Mouse (Mus musculus) natural killer cell, adult 2 months (primary cell): ENCODE results near the gene Arl3.

Source experiments
- DNase-seq, 2 experiments: peaks; one replicate each; pipeline ENCODE4 v3.0.0; 2022; ENCODE audit warnings: low spot score in 2 of 2

Gene Arl3

DNA sequence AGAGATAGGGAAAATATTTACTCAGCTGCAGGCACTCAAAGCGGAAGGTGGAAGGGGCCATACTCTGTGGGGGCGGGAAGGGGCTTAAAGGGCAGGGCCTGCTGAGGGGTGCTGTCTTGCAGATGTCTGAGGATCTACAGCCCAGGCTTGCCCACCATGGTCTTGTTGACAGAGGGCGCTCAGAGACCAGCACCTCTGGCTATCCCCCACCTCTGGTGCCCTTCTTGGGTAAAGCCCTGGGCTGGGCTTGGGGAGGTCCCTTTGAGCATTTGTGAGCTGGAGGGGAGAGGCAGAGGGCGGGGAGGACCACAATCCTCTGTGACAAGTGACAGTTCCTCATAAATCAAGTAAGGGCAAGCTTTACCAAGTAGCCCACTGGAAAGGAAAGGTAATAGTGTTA lies 39.9 kb downstream of the Arl3 start:
- no peak for DNase-seq

DNA sequence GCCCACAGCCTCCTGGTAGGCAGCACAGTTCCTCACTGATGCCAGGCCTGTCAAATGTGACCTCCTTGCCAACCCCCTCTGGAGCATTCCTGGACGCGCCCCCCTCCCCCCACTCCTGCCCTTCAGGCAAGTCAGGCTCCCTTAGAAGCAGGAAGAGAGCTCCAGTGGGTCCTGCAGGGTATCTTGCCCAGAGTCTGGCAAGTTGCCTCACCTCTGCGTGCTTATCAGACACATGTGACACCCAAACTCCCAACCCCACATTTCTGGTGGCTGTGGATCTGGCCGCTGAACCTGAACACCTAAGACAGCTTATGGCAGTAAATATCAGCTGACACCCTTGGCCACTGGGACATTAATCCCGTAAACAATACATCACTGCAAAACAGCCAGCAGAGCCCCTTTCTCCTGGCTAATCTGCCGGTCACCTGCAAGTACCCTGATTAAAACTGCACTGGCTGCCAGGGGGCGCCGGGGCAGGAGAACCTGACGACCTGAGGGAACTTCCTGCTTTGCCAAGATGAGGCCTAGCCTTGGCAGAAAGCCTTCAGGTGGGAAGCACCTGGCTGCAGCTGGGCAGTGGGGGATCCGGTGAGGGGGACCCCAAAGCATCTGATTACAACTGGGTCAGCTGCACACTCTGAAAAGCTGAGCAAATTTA lies 40.8 kb downstream of the Arl3 start:
- no peak for DNase-seq

DNA sequence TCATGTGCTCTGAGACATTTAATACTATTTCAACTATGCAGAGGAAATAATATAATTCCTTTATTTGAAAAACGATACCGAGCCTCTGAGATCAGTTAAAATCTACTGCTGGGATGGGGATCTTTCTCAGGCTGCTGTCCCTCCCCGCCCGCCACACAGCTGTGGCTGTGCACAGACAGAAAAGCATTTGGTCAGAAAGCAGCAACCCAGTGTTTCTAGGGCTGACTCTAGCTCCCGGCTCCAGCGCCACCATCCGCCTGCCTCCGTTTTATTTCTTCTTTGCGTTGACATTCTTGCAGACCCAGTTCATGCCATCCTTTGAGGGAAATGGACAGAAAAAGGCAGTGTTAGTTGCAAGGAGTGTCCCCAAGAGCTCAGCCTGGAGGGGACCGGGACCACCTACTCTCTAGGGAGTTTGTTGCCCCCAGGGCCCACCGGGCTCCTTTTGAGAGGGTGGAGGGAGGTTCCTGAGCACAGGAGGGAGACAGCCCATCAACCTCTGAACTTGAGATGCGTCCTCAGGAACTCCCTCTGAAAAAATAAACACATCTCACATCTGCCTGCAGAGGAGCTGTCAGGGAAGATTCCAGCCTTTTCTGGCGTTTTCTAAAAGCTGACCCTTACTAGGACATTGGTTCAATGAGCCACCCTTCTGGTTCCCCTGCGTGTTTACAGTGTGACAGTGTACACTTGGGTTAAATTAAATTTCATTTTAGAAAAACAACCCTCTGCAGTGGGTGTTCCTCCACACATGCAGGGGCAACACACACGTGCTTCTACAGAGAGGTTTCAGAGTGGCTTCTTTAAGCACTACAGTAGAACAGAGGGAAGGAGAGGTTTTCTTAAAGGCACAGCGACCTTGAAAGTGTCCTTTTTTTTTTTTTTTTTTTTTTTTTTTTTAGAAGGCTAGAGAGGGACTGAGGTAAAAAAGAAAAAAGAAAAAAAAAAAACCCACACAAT lies 41.6 kb downstream of the Arl3 start:
- no peak for DNase-seq

DNA sequence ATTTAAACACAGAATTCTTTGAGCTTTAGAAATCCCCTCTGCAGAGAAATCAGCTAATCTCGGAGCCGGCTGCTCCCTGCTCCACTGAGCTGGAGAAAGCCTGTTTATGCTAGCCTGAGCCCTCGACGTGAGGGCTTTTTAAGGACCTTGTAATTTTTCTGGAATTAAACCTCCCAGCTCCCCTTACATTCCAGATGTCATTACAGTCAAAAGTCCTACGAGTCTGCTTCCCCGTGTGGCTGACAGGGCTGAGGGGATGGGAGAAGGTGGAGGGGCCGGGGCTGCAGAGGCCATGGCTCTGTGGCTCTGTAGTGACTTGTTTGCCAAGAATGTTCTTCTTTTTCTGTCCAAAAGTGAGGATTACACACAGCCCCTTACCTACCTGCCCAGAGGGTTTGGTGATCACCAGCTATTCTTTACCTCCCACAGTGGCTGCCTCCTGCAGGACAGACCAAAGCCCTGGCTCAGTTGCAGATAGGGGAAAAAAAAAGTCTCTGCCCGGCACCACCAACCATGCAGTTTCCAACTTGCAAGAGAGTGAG lies 42.5 kb downstream of the Arl3 start:
- DNase-seq, result no peak

DNA sequence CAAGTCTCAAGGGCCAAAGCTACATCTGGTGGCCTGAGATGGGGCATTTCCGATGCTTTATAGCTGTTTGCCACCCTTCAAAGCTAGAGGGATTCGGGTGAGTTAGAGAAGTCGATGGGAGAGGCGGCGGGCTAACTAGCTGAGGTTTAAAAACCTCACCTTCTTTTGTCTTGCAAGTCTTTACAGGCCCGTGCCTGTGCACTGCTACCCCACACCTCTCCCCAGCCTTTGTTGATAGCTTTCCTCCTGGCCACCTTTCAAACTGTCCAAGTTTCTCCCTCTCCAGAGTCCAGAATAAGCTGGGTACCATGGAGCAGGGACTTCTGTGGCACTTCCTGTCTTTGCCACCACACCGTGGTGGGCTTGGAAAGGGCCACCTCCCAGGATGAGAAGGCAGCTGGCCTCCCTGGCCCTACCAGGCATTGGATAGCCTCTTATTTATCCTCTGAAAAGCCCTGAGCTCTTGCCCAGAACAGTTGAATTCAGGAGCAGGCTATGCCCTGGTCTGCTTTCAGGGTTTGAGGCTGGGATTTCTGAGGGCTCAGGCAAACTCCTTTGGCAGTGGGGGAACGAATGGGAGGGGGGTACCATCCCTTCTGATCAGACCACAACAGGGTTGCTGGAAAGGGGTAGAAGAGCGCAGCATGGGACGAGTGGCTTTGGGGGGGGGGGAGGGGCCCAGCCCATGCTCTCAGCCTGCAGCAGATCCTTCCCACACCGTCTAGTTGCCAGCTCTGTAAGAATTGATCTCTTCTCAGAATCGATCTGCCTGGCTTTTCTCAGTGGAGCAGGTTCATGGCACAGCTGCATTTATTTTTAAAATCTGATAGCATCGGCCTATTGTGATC lies 43.2 kb downstream of the Arl3 start:
- DNase-seq, result no peak

DNA sequence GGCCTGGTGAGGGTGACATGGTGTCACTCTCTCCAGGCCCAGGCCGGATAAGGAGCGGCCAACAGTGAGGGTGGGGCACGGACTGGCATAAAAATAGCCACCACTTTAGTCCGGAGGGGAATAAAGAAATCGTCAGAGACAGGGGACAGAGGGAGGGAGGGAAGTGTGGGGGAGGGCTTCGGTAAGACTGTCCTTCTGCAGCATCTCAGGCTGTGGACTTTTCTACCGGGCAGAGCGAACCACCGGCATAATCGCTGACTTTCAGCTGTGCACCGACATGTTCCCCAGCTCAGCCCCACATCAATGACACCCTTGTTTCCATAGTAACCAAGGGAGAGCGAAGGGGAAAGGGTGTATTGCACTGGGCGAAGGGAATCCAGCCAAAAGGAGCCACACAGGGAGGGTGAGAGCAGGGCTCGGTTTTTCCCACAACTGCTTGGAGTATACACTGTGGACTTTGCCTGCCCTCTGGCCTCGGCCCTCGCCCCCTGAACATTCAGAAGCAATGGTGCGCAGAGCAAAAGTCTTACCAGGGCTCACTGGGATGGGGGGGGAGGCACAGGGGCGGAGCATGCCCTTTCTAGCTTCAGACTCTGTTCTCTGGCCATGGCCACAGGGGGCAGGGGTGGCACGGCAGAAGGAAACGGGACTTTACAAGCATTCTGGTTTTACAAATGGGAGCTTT lies 44.3 kb downstream of the Arl3 start:
- DNase-seq, result peak; percentile 75 to 76

DNA sequence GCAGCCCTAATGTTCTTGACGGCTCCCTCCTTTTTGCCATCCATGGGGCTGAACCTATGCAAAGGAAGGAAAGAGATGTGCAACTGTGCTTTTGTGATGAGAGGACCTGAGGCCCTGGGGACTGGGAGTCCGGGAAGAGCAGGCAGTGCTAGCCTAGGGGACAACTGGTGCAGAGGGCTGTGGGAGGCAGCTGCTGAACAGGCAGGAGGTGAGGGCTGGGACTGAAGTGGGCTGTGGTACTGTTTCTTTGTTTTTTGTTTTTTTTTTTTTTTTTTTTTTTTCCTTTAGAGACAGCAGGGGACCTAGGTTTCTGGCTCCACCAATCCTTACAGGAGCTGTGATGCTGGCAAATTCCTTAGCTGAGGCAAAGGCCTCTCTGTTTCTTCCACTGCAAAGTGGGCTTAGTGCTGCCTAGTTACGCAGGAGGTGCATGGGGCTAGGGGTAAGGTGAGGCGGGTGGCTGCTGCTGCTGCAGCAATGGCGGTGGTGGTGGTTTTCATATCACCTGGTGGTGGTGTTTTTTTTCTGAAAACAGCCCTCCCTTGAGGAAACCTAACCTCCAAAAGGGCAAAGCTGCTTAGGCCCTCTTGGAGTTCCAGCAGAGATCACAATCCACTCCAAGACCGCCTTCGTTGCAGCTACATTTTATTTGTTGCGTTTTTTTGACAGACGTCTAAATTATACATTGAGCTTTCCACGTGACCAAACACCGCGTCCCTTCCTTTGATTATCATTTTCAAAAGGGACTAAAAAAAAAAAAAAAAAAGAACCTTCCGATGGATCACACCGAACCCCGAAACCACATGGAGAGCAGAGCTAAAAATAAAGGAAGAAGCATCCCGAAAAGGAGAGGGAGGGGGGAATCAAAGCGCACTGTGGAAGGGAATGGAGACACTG lies 45.1 kb downstream of the Arl3 start:
- DNase-seq, result no peak

DNA sequence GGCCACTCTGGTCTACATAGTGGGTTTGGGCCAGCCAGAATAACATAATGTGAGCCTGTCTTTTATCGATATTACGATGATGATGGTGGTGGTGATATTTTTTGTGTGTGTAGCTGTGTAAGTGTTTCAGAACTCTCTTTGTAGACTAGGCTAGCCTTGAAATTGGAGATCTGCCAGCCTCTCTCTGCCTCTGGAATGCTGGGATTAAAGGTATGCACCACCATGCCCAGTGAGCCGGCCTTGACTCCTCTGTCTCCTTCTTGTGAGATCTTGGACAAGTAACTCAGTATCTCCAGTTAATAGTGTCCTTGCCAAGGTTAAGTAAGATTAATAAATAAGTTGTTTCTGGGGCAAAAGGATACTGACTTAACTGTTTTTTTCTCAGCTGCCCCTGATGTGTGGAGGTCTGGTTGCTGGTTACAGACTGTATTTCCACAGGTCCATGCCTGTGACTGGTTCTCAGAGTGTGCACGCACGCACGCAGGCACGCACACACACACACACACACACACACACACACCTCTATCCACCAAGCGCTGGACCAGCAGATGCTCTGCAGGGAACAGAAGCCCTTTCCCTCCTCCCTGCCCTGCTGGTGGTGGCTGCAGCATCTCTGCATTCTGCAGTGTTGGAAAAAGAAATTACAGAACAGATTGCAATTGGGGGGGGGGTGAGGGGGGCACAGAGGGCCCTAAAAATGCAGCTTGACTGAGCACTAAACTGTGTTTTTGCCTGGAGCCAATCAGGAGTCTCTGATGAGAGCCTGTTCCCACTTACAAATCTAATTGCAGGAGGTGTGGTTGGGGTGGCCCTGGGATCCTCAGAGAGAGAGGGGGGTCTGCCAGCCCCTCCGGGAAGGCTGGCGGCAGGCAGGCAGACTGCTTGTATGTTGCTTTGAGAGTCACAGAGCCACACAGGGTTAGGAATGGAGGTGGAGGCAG lies 47.0 kb downstream of the Arl3 start:
- no peak for DNase-seq

DNA sequence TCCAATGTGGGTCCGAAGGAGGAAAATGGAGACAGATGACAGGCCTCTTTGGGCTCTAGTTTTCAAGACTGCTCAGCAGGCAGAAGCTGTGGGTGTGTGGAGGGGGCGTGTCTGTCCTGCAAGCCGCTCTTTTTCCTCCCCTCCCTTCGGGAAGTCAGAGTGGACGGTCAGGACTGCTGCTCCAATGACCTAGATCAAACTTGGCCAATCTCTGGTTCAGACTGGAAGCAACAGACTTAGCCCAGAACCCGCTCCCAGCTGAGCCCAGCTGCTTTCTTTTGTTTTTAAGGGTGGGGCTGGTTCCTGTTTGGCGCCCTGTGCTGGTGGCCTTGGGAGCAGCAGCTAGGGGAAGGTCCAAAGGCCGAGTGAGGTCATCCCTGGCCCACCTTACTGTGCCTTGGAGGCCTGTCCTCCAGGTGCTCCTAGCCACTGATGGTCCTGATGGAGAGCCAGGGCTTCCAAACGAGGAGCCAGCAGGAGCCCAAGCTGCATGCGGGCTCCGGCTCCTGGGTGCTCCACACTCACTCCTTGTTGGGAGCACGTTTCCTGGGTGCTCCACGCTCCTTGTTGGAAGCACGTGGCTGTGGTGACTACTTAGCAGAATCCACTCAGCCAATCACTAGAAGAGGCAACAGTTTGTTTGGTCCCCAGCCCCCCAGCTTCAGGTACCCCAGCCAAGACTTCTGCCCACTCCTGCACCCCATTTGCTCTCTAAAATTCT lies 48.2 kb downstream of the Arl3 start:
- no peak for DNase-seq

DNA sequence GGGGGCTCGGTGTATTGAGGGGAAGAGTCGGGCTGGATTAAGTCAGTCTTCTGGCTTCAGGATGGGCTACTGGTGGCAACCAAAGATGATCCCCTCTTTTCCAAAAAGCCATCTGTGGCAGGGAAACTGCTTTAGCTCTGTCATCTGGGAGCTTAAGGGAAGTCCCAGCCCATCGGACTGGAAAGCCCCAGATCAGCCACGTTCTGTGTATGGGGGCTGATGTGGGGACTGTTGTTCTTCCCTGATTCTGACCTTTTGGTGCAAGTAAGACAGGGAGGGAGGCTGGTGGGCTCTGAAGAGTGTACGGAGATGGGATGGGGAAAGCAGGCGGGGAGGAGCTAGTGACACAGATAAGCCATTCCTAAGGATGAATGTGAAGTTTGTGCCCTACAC lies 48.9 kb downstream of the Arl3 start:
- no peak for DNase-seq

DNA sequence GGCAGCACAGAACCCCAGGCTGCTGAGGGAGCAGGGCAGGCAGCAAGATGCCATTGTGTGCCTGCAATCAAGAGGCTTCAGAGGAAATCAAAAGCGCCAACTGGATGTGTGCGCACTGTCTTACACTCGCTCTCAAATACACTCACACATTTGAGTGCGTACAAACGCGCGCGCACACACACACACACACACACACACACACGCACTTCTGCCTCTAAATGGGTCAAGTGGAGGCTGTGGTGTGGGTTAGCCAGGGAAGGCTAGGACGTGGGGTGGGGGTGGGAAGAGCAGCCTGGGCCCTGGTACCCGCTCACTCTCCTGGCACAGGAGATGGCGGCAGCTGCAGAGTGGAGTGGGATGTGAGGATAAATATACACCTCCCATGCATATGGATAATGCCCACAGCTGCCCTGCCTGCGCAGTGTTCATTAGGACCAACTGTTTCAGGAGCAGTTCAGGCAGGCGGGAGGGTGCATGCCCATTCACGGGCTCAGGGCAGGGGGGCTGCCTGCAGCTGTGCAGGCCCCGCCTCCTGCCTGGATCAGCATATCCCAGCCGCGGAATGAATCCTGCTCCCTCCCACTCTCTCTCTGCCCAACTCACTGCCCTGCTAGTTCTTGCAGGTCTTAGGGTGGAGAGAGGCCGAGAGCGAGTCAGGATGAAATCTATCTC lies 49.4 kb downstream of the Arl3 start:
- no peak for DNase-seq

DNA sequence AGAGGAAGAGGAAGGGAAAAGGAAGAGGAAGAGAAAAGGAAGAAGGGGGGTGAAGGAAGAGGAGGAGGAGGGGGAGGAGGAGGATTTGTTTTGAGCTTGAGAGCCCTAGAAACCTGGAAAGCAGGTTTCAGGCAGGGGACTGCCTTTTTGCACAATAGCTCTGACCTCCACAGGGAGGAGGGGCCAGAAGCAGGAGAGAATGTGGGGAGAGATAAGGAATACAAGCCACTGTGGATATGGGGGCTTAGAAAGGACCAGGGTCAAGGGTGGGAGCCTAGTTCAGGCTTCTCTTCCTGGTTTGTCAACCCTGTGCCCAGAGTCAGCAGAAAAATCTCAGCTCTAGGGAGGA lies 49.9 kb downstream of the Arl3 start:
- no peak for DNase-seq

DNA sequence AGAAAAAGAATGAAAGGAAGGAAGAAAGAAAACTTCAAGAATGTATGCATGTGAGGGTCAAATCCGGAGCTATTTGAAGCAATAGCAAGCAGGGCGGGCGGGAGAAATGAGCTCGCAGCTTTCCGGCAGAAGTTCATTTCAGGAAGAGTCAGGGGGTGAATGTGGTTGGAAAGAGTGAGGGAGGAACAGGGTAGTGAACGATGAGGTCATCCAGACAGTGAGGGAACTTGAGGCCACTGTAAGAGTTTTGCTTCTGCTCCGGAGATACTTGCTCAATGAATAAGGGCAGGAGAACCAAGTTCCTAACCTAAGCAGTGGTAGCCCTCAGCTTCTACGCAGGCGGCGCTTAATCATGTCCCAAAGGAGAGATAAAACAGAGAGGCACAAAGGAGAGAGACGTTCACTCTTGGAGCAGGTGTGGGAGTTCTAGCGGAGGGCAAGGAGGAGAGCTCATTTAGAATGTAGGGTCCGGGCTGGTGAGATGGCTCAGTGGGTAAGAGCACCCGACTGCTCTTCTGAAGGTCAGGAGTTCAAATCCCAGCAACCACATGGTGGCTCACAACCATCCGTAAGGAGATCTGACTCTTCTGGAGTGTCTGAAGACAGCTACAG lies 50.5 kb downstream of the Arl3 start:
- DNase-seq, result no peak

DNA sequence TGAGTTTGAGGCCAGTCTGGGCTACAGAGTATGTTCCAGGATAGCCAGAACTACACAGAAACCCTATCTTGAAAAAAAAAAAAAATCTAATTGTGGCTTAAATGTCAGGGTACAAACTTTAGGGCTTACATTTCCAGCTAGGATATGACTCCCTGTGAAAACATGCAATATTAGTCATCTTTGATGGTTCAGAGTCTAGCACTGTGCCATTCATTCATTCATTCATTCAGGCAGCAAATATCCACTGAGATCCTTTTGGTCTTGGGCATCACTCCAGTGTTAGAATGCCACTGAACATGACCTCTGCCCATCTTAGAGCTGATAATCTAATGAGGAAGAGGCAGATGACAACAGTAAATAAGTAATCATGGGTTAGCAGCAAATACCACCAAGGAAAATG lies 51.3 kb downstream of the Arl3 start:
- no peak for DNase-seq

DNA sequence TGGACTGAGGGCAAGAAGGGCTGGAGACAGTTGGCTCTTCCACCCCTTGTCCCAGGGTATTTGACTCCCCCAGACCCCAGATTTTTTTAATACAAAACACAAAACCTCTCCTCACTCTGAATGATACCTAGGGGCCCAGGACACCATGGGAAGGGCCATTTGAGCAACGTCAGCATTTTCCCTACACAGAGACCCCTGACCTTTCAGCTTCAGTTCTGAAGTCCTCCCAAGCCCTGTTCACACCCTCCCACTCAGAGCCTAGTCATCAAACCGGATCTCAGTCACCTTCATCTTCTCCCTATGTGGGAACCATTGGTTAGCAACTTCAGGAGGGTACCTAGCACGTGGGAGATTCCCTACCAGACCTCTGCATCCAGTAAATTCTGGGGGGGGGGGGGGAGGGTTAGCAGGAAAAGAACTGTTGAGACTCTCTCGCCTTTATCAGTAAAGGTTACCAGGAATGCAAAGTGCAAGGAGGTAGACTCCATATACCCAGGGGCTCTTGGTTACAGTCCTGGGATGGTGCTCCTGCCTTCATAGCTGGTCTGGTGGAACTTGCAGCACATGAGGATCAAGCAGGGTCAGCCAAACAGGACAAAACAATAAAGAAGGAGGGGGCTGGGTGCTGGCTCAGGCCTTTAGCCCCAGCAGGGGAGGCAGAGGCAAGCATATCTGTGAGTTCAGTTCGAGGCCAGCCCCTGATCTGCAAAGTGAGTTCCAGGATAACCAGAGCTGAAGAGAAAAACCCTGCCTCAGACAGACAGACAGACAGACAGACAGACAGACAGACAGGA lies 54.0 kb downstream of the Arl3 start:
- no peak for DNase-seq

DNA sequence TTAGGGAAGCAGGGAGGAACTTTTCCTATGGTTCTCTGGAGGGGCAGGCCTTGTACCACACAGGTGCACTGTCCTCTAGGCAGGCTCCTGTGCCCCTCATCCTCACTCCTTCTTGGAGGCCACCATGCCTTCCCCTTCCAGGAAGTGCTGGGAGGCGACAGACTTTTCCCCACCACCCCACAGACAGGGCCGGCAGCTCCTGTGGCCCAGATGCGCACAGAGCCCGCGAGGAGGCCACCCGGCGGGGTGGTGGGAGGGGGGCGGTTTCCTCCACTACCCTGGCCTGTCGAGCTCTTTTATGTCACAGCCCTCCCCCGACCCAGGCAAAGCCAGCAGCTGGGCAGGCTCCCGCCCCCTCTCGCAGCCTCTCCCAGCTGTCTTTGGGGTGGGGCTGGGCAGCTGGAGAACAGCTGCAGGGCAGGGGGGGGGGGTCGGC lies 54.6 kb downstream of the Arl3 start:
- DNase-seq, result peak in 1 of 2 experiments; percentile 31
